Mouse (Mus musculus) stomach, postnatal 0 days (tissue): ENCODE data around the gene Smg1. TPM values are rescaled to one million over a fixed set of nuclear protein-coding genes. Genes with fewer than 3 reads are reported as not detected.

Experiments used
- ATAC-seq: fragments of 200-750 bp; cut with Nextera tagmentation; 2 replicates; pipeline ENCODE4 v1.8.0; 2017; ENCODE audit not compliant: low FRiP score, low TSS enrichment
- DNase-seq: peaks from one replicate; pipeline ENCODE4 v3.0.0-alpha.2; 2016; ENCODE audit warnings: low spot score
- H3K27ac ChIP-seq: fragments of 300-500 bp; sonication (generic); replicated peaks from 2 replicates; pipeline ENCODE4 v1.5.1; 2014; ENCODE audit warnings: mild to moderate bottlenecking, control low read depth
- H3K27me3 ChIP-seq: fragments of 300-500 bp; sonication (generic); 2 replicates; pipeline ENCODE4 v1.6.1; 2014; ENCODE audit warnings: low read length; ENCODE audit not compliant: control insufficient read depth, insufficient read depth
- H3K36me3 ChIP-seq: fragments of 300-500 bp; sonication (generic); 2 replicates; pipeline ENCODE4 v1.6.1; 2014; ENCODE audit warnings: low read length, mixed read lengths; ENCODE audit not compliant: control insufficient read depth, insufficient read depth
- H3K4me1 ChIP-seq: fragments of 300-500 bp; sonication (generic); replicated peaks from 2 replicates; pipeline ENCODE4 v1.6.1; 2014; ENCODE audit warnings: antibody characterized with exemption; ENCODE audit not compliant: control insufficient read depth, insufficient read depth
- H3K4me2 ChIP-seq: fragments of 300-500 bp; sonication (generic); replicated peaks from 2 replicates; pipeline ENCODE4 v1.6.1; 2014; ENCODE audit warnings: low read depth, mild to moderate bottlenecking, control low read depth, moderate library complexity
- H3K4me3 ChIP-seq: fragments of 300-500 bp; sonication (generic); 2 replicates; pipeline ENCODE4 v1.5.1; 2014; ENCODE audit warnings: low read depth, low read length, control low read depth
- H3K9ac ChIP-seq: fragments of 300-500 bp; sonication (generic); 2 replicates; pipeline ENCODE4 v1.6.1; 2014; ENCODE audit warnings: mild to moderate bottlenecking, low read length, control low read depth, mixed read lengths
- H3K9me3 ChIP-seq: fragments of 300-500 bp; sonication (generic); 2 replicates; pipeline ENCODE4 v1.6.1; 2016; ENCODE audit warnings: low read length; ENCODE audit not compliant: control insufficient read depth
- CTCF ChIP-seq: IDR thresholded peaks from 2 replicates; pipeline ENCODE4 v1.5.1; 2016; ENCODE audit warnings: antibody characterized with exemption, low read depth, mild to moderate bottlenecking, moderate library complexity
- EP300 ChIP-seq: optimal IDR thresholded peaks from 2 replicates; pipeline ENCODE3; 2016; ENCODE audit warnings: antibody characterized with exemption
- WGBS: fragments of 180-500 bp; shearing (Covaris S2); extraction: QIAGEN DNeasy Blood & Tissue Kit; methylation state at CpG from one replicate; pipeline ENCODE4 v1.1.7; 2014; 5-methylcytosine and 5-hydroxymethylcytosine counted together
- polyA plus RNA-seq: library from polyadenylated mRNA; unstranded; fragments of >200 nt; fragmentation: Nextera tagmentation; extraction: Ambion mirVana; gene quantifications from 2 replicates; pipeline ENCODE4 v1.2.1, GENCODE M21; 2015

The Smg1 gene
- polyA plus RNA-seq, 1 experiment from 2014 or later, result 8.5 TPM

GRCm38 (mm10) chr7:118242911-118243412, 508 bp downstream of the Smg1 start:
- WGBS, result 2% methylated on average over 41 of the region's 50 CpGs
- H3K9ac ChIP-seq, result peak overlapping the region; percentile 97
- no peak for TF ChIP-seq EP300
- no peak for TF ChIP-seq CTCF
- H3K4me1 ChIP-seq, result 0 out of 2 replicates have a peak, but pooled peaks cover 2% of the 10 kb centered on the region
- H3K4me3 ChIP-seq, result peak overlapping the region; percentile 94
- no peaks in the 10 kb centered on the region for H3K9me3 ChIP-seq
- ATAC-seq, result peak; percentile 51
- no peaks in the 10 kb centered on the region for H3K27me3 ChIP-seq
- peak overlapping the region; percentile 67 for H3K4me2 ChIP-seq
- peak; percentile 74 for DNase-seq
- H3K27ac ChIP-seq, result peak overlapping the region; percentile 98
- no peaks in the 10 kb centered on the region for H3K36me3 ChIP-seq

- 8% methylated on average over 6 of the region's 6 CpGs for WGBS
- Histone ChIP-seq H3K4me3 (peak overlapping the region; percentile 94), H3K36me3 (no peaks in the 10 kb centered on the region), H3K9me3 (no peaks in the 10 kb centered on the region), H3K4me1 (0 out of 2 replicates have a peak, but pooled peaks cover 2% of the 10 kb centered on the region), H3K27me3 (no peaks in the 10 kb centered on the region), H3K4me2 (peak overlapping the region; percentile 67), H3K27ac (peak overlapping the region; percentile 98), H3K9ac (peak overlapping the region; percentile 97)
- no peak for TF ChIP-seq EP300
- TF ChIP-seq CTCF, result no peak
- DNase-seq, result no peak
- no peak for ATAC-seq
These were observed 1.2 kb downstream of the Smg1 start for GRCm38 (mm10) chr7:118242309-118242708.

GRCm38 (mm10) chr7:118240402-118240801, 3.1 kb downstream of the Smg1 start:
- 0 out of 2 replicates have a peak, but pooled peaks cover 2% of the 10 kb centered on the region for H3K4me1 ChIP-seq
- no peak overlapping the region for H3K4me3 ChIP-seq
- no peak overlapping the region for H3K4me2 ChIP-seq
- no peaks in the 10 kb centered on the region for H3K27me3 ChIP-seq
- no peak for DNase-seq
- H3K9ac ChIP-seq, result no peak overlapping the region
- no peak for TF ChIP-seq CTCF
- no peaks in the 10 kb centered on the region for H3K9me3 ChIP-seq
- no peaks in the 10 kb centered on the region for H3K36me3 ChIP-seq
- no peak overlapping the region for H3K27ac ChIP-seq
- ATAC-seq, result no peak

- WGBS, result 73% methylated on average over 5 of the region's 5 CpGs
- H3K27me3 ChIP-seq, result no peaks in the 10 kb centered on the region
- DNase-seq (no peak), ATAC-seq (no peak)
- H3K4me2 ChIP-seq, result no peak overlapping the region
- H3K36me3 ChIP-seq, result no peaks in the 10 kb centered on the region
- H3K9me3 ChIP-seq, result no peaks in the 10 kb centered on the region
- no peak overlapping the region for H3K4me3 ChIP-seq
- H3K9ac ChIP-seq, result no peak overlapping the region
- H3K4me1 ChIP-seq, result 0 out of 2 replicates have a peak, but pooled peaks cover 2% of the 10 kb centered on the region
- TF ChIP-seq EP300, result no peak
- no peak for TF ChIP-seq CTCF
- no peak overlapping the region for H3K27ac ChIP-seq
These were observed 3.5 kb downstream of the Smg1 start for GRCm38 (mm10) chr7:118239996-118240395.

GRCm38 (mm10) chr7:118236949-118237348, 6.5 kb downstream of the Smg1 start:
- no peak for DNase-seq
- Histone ChIP-seq H3K4me1 (no peaks in the 10 kb centered on the region), H3K4me3 (no peak overlapping the region), H3K27me3 (no peaks in the 10 kb centered on the region), H3K27ac (no peak overlapping the region), H3K36me3 (no peaks in the 10 kb centered on the region), H3K9me3 (no peaks in the 10 kb centered on the region), H3K9ac (no peak overlapping the region), H3K4me2 (no peak overlapping the region)
- peak; percentile 59 for TF ChIP-seq CTCF
- no peak for TF ChIP-seq EP300
- ATAC-seq, result no peak

GRCm38 (mm10) chr7:118234236-118234635, 9.2 kb downstream of the Smg1 start:
- no peaks in the 10 kb centered on the region for H3K27me3 ChIP-seq
- ATAC-seq (no peak), DNase-seq (no peak)
- TF ChIP-seq EP300 (no peak), CTCF (no peak)
- no peak overlapping the region for H3K9ac ChIP-seq
- no peak overlapping the region for H3K4me3 ChIP-seq
- H3K4me1 ChIP-seq, result no peaks in the 10 kb centered on the region
- no peak overlapping the region for H3K27ac ChIP-seq
- H3K36me3 ChIP-seq, result no peaks in the 10 kb centered on the region
- no peaks in the 10 kb centered on the region for H3K9me3 ChIP-seq
- no peak overlapping the region for H3K4me2 ChIP-seq
- 97% methylated on average over 1 of the region's 1 CpGs for WGBS
